Mouse (Mus musculus): Measurements from ENCODE around the gene Man1b1. TPM values are rescaled to one million over a fixed set of nuclear protein-coding genes. Genes with fewer than 3 reads are reported as not detected.

Gene Man1b1
- polyA plus RNA-seq, 1 experiment from 2014 or later: 28.4 TPM

GRCm38 (mm10) chr2:25365091-25365761 lies 33.1 kb downstream of the Man1b1 start, which contains the start of gene Uap1l1:
TSS of gene Uap1l1 (minus strand) at chr2:25365682.
- Histone ChIP-seq H3K9ac (peak within 1 kb of the TSS; percentile 87), H3K27ac (replicated peaks) (no peak within 1 kb of the TSS; the same call in 1 of the 2 replicates), H3K9me3 (no peaks in the 10 kb centered on the region), H3K4me2 (peak within 1 kb of the TSS; percentile 96), H3K27me3 (replicated peaks) (peaks cover 52% of the 10 kb centered on the region), H3K36me3 (no peaks in the 10 kb centered on the region), H3K4me1 (peaks cover 10% of the 10 kb centered on the region), H3K4me3 (peak within 1 kb of the TSS; percentile 71)
- under 1% methylated on average over 54 of the region's 54 CpGs for WGBS
- ATAC-seq (ENCODE audit: extremely low read depth, insufficient number of reproducible peaks, low FRiP score, low TSS enrichment): peak; percentile 77

GRCm38 (mm10) chr2:25369996-25370395 lies 37.9 kb downstream of the Man1b1 start:
- peaks cover 49% of the 10 kb centered on the region for H3K27me3 ChIP-seq (replicated peaks)
- H3K36me3 ChIP-seq: peaks cover 3% of the 10 kb centered on the region
- H3K4me3 ChIP-seq: no peak overlapping the region
- H3K9me3 ChIP-seq: no peaks in the 10 kb centered on the region
- no peak for ATAC-seq (ENCODE audit: extremely low read depth, insufficient number of reproducible peaks, low FRiP score, low TSS enrichment)
- no peak overlapping the region for H3K9ac ChIP-seq
- no peak overlapping the region for H3K4me2 ChIP-seq
- peaks cover 31% of the 10 kb centered on the region for H3K4me1 ChIP-seq
- no peak overlapping the region for H3K27ac ChIP-seq (replicated peaks)
- WGBS: 67% methylated on average over 3 of the region's 3 CpGs

GRCm38 (mm10) chr2:25371764-25372643 lies 39.9 kb downstream of the Man1b1 start, which contains the start of gene Sapcd2:
TSS of gene Sapcd2 (plus strand) at chr2:25372321.
- Histone ChIP-seq H3K4me1 (peaks cover 27% of the 10 kb centered on the region), H3K27ac (replicated peaks) (peak within 1 kb of the TSS; percentile 51), H3K27me3 (replicated peaks) (peaks cover 38% of the 10 kb centered on the region), H3K9ac (peak within 1 kb of the TSS; percentile 86), H3K9me3 (no peaks in the 10 kb centered on the region), H3K4me2 (peak within 1 kb of the TSS; percentile 96), H3K36me3 (peaks cover 17% of the 10 kb centered on the region), H3K4me3 (peak within 1 kb of the TSS; percentile 76)
- ATAC-seq (ENCODE audit: extremely low read depth, insufficient number of reproducible peaks, low FRiP score, low TSS enrichment): peak; percentile 68; the same call in 1 of the 2 replicates
- 1% methylated on average over 65 of the region's 65 CpGs for WGBS

- H3K27me3 ChIP-seq (replicated peaks): peaks cover 32% of the 10 kb centered on the region
- 3% methylated on average over 42 of the region's 42 CpGs for WGBS
These were observed 40.7 kb downstream of the Man1b1 start for GRCm38 (mm10) chr2:25372644-25373391.

GRCm38 (mm10) chr2:25373431-25373830 lies 41.3 kb downstream of the Man1b1 start:
- Histone ChIP-seq H3K27me3 (replicated peaks) (peaks cover 27% of the 10 kb centered on the region), H3K9me3 (no peaks in the 10 kb centered on the region), H3K9ac (peak overlapping the region; percentile 86), H3K27ac (replicated peaks) (no peak overlapping the region), H3K4me1 (peaks cover 27% of the 10 kb centered on the region), H3K4me3 (peak overlapping the region; percentile 76), H3K4me2 (peak overlapping the region; percentile 96), H3K36me3 (peaks cover 31% of the 10 kb centered on the region)
- 64% methylated on average over 2 of the region's 2 CpGs for WGBS
- ATAC-seq (ENCODE audit: extremely low read depth, insufficient number of reproducible peaks, low FRiP score, low TSS enrichment): no peak

More at GRCm38 (mm10) chr2:25372644-25373391, 40.7 kb downstream of the Man1b1 start:
- H3K9ac ChIP-seq: peak overlapping the region; percentile 86
- peak overlapping the region; percentile 76 for H3K4me3 ChIP-seq
- H3K4me2 ChIP-seq: peak overlapping the region; percentile 96
- H3K36me3 ChIP-seq: peaks cover 26% of the 10 kb centered on the region
- H3K27ac ChIP-seq (replicated peaks): no peak overlapping the region; the same call in 1 of the 2 replicates
- ATAC-seq (ENCODE audit: extremely low read depth, insufficient number of reproducible peaks, low FRiP score, low TSS enrichment): peak; percentile 11; the same call in 1 of the 2 replicates
- H3K9me3 ChIP-seq: no peaks in the 10 kb centered on the region
- peaks cover 27% of the 10 kb centered on the region for H3K4me1 ChIP-seq

- Histone ChIP-seq H3K4me2 (no peak overlapping the region), H3K9me3 (no peaks in the 10 kb centered on the region), H3K9ac (no peak overlapping the region), H3K27me3 (replicated peaks) (peaks cover 13% of the 10 kb centered on the region), H3K27ac (replicated peaks) (no peak overlapping the region), H3K4me3 (no peak overlapping the region), H3K4me1 (peaks cover 23% of the 10 kb centered on the region), H3K36me3 (peaks cover 33% of the 10 kb centered on the region)
- ATAC-seq (ENCODE audit: extremely low read depth, insufficient number of reproducible peaks, low FRiP score, low TSS enrichment): no peak
- 57% methylated on average over 4 of the region's 4 CpGs for WGBS
These were observed 44.5 kb downstream of the Man1b1 start for GRCm38 (mm10) chr2:25376589-25376988.

- no peaks in the 10 kb centered on the region for H3K4me1 ChIP-seq
- peaks cover 25% of the 10 kb centered on the region; the same call in 1 of the 2 replicates for H3K27me3 ChIP-seq (replicated peaks)
- no peak overlapping the region for H3K4me2 ChIP-seq
- H3K27ac ChIP-seq (replicated peaks): no peak overlapping the region
- WGBS: 53% methylated on average over 5 of the region's 5 CpGs
- no peak for ATAC-seq (ENCODE audit: extremely low read depth, insufficient number of reproducible peaks, low FRiP score, low TSS enrichment)
- no peaks in the 10 kb centered on the region for H3K9me3 ChIP-seq
- H3K36me3 ChIP-seq: no peaks in the 10 kb centered on the region
- no peak overlapping the region for H3K9ac ChIP-seq
- H3K4me3 ChIP-seq: no peak overlapping the region
These were observed 52.4 kb downstream of the Man1b1 start for GRCm38 (mm10) chr2:25384492-25384891.

- 57% methylated on average over 5 of the region's 5 CpGs for WGBS
- Histone ChIP-seq H3K27ac (replicated peaks) (no peak overlapping the region), H3K4me1 (peaks cover 22% of the 10 kb centered on the region), H3K9me3 (no peaks in the 10 kb centered on the region), H3K9ac (no peak overlapping the region), H3K27me3 (replicated peaks) (peaks cover 58% of the 10 kb centered on the region), H3K4me2 (no peak overlapping the region), H3K4me3 (no peak overlapping the region), H3K36me3 (no peaks in the 10 kb centered on the region)
- no peak for ATAC-seq (ENCODE audit: extremely low read depth, insufficient number of reproducible peaks, low FRiP score, low TSS enrichment)
These were observed 59.1 kb downstream of the Man1b1 start for GRCm38 (mm10) chr2:25391266-25391665.

- ATAC-seq (ENCODE audit: extremely low read depth, insufficient number of reproducible peaks, low FRiP score, low TSS enrichment): no peak
These were observed 62.4 kb downstream of the Man1b1 start for GRCm38 (mm10) chr2:25394281-25395221.

More at GRCm38 (mm10) chr2:25394281-25395221, 62.4 kb downstream of the Man1b1 start:
- WGBS: 37% methylated on average over 3 of the region's 3 CpGs
- H3K4me3 ChIP-seq: no peak overlapping the region
- H3K9ac ChIP-seq: no peak overlapping the region
- peaks cover 24% of the 10 kb centered on the region for H3K4me1 ChIP-seq
- no peak overlapping the region for H3K27ac ChIP-seq (replicated peaks)
- no peak overlapping the region for H3K4me2 ChIP-seq
- no peaks in the 10 kb centered on the region for H3K36me3 ChIP-seq
- H3K9me3 ChIP-seq: no peaks in the 10 kb centered on the region
- peaks cover 78% of the 10 kb centered on the region for H3K27me3 ChIP-seq (replicated peaks)

Data from heart, embryonic 13.5 days (tissue).